Mouse (Mus musculus) layer of hippocampus, postnatal 14 days (tissue): ENCODE results near the gene Rab3b. TPM values are rescaled to one million over a fixed set of nuclear protein-coding genes. Genes with fewer than 3 reads are reported as not detected.
A peak's percentile ranks its signal among the peaks of the same experiment; 100 is the strongest.

Experiments
- DNase-seq, 2 experiments: peaks; one replicate each; pipeline ENCODE4 v3.0.0; 2021 to 2022; ENCODE audit warnings: low spot score in 2 of 2, mixed read lengths in 1 of 2
- long read RNA-seq, 2 experiments: library from polyadenylated mRNA; stranded (forward); transcript quantifications; one replicate each; pipeline ENCODE4 v2.0.0; 2021
- total RNA-seq, 2 experiments: library from RNA; stranded (reverse); gene quantifications; 2 replicates each; pipeline ENCODE4 v1.2.3; 2021

The Rab3b gene
- total RNA-seq = 10 to 100 TPM; 45.9 to 54.2 TPM
- long read RNA-seq, experiment 1, transcript Rab3b-202 (5 exons, 3,327 nt) = major isoform, 29 of 31 reads
- long read RNA-seq, experiment 1, partial matches to known transcripts = 2 of 31 reads
- long read RNA-seq, experiment 1, other reads (novel, unspliced or antisense) = 0 of 31 reads
- long read RNA-seq, experiment 2, transcript Rab3b-202 (5 exons, 3,327 nt) = major isoform, 38 of 43 reads
- long read RNA-seq, experiment 2, partial matches to known transcripts = 4 of 43 reads
- long read RNA-seq, experiment 2, other reads (novel, unspliced or antisense) = 1 of 43 reads

- peak; percentile 30 to 34 for DNase-seq
Observed at GRCm38 (mm10) chr4:108878963-108879822, at the start of gene Rab3b. Gene Rab3b, plus strand, starts transcription at chr4:108879063.

GRCm38 (mm10) chr4:108830698-108831097, 48.2 kb upstream of the Rab3b start:
- DNase-seq = no peak

- peak; percentile 82 to 94 for DNase-seq
Observed at GRCm38 (mm10) chr4:108832916-108833827, 45.7 kb upstream of the Rab3b start, which contains the start of gene Btf3l4. Gene Btf3l4, minus strand, starts transcription at chr4:108833614.

DNA sequence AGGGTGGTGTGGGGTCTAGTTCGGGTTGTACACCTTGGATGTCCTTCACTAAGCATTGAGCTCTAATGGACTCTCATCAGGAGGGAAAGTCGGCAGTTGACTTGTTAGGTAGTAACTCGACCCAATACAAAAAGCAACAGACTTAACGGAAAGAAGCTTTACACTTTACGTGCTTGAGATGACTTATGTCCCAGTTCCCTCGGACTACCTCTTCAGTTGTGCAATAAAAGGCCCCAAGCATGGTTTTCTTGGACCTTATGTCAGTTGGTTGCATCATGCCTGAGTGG, 45.1 kb upstream of the Rab3b start:
- DNase-seq = no peak

GRCm38 (mm10) chr4:108834115-108834970, 44.5 kb upstream of the Rab3b start, which contains the start of gene Txndc12:
Gene Txndc12, plus strand, starts transcription at chr4:108834601.
- DNase-seq = peak; percentile 81 to 90

- no peak for DNase-seq
Observed at GRCm38 (mm10) chr4:108834971-108835311, 43.9 kb upstream of the Rab3b start.

DNA sequence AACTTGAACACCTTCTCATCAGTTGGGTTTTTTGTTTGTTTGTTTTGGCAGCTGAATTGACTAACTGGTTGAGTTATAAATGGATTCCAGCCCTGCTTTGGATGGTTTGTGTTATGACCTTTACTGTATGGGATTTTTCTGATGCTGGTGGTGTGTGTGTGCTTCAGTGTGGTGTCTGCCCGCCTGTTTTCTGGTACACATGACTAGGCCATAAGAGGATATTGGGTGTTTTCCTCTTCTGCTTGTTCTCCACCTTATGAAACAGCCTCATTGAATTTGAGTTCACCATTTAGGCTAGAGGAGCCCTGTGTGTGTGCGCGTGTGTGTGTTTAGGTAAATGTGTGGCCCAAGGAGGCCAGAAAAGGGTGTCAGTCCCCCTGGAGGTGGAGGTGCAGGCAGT, 43.4 kb upstream of the Rab3b start:
- no peak for DNase-seq

- peak in 1 of 2 experiments; percentile 56 for DNase-seq
Observed at GRCm38 (mm10) chr4:108838031-108838430, 40.8 kb upstream of the Rab3b start.

DNA sequence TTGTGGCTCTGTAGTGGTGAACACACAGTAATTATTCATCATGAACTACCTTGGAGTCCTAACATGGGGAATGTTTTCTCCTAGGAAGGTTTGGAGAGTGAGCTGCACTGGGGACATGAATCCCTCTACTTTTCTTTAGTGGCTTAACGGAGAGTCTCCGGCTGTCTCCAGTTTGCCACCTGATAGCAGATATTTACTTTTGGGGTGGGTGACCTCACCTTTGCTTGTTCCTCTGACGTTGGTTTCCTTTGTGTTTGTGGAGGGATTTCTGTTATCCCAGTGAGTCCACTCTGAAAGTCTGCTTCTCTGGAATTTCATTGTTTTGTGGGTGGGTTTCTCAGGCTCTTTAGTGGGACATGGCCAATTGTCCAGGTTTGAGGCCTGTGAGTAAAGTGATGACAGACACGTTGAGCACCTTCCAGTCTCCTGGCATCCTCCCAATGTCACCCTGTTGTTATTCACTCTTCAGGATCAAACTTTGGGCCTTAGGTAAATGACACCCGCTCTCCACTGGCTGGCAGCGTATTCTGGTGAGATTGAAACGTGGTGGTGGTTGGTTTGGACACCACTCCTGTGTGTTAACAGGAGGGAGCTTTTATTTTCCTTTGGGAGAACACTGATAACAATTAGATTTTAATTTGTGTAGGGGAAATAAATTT, 36.8 kb upstream of the Rab3b start:
- DNase-seq = no peak

- no peak for DNase-seq
Observed at GRCm38 (mm10) chr4:108843336-108843735, 35.5 kb upstream of the Rab3b start.

DNA sequence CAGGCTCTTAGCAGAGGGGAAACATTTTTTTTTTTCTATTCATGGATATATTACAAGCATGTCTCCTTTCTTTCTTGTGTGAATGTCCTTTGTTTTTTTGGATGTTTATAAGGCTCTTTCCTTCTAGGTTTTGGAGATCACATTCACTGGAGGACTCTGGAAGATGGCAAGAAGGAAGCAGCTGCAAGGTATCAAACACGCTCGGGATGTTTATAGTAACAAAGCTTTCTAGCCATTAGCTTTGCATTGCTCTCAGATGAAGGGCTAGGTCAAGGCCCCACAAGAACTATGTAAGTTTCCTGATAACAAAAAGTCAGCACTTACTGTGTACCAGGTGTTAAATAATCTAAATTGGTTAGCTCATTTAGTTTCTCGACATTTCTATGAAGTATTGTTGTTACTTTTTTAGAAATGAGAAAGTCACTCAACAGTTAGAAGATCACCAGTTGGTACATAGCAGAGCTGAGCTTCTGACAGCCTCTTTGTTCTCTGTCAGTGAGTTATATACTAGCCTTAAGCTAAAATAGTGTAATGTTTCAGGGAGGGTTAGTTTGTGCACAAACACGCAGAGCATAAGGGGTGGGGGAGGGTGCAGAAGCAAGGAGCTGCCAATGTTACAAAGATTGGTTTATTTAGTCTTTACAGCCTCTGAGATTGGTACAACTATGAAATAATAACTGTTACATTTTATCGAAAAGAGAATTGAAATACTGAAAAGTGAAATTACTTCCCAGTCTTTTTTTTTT, 32.9 kb upstream of the Rab3b start:
- DNase-seq = no peak

DNA sequence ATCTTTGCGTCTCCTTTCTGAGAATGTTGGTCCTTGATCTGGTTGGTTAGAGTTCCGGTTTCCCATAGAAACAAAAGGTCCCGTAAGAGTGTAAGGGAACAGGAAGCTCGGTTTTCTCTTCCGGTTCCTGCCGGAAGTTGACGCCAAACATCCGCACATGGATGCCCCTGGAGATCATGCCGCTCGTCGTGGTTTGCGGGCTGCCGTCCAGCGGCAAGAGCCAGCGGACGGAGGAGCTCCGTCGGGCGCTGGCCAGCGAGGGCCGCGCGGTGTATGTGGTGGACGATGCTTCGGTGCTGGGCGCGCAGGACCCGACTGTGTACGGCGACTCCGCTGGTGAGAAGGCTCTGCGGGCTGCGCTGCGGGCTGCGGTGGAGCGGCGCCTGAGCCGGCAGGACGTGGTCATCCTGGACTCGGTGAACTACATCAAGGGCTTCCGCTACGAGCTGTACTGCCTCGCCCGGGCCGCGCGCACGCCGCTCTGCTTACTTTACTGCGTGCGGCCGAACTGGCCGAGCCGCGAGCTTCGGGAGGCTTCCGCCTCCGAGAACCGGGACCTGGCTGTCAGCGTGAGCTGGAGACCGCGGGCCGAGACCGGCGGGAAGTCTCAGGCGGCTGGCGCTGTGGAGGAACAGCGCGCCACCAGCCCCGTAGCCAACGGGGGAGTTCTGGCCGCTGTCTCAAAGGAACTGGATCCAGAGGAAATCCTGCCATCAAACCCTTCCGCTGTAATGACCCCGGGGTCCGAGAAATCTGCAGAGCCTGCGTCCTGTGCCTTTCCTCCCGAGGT, 31.0 kb upstream of the Rab3b start, which contains the start of gene Kti12:
Kti12 (plus strand) TSS at position 71 of the 790 bp plus-strand sequence.
- peak; percentile 79 to 91 for DNase-seq

- no peak for DNase-seq
Observed at GRCm38 (mm10) chr4:108848505-108848848, 30.4 kb upstream of the Rab3b start, which contains the start of gene A730015C16Rik. Gene A730015C16Rik, minus strand, starts transcription at chr4:108848619.

GRCm38 (mm10) chr4:108866806-108867205, 12.1 kb upstream of the Rab3b start:
- DNase-seq = no peak

- peak; percentile 83 to 94 for DNase-seq
Observed at GRCm38 (mm10) chr4:108869730-108870374, 9.0 kb upstream of the Rab3b start.

GRCm38 (mm10) chr4:108873746-108874145, 5.1 kb upstream of the Rab3b start:
- no peak for DNase-seq

DNA sequence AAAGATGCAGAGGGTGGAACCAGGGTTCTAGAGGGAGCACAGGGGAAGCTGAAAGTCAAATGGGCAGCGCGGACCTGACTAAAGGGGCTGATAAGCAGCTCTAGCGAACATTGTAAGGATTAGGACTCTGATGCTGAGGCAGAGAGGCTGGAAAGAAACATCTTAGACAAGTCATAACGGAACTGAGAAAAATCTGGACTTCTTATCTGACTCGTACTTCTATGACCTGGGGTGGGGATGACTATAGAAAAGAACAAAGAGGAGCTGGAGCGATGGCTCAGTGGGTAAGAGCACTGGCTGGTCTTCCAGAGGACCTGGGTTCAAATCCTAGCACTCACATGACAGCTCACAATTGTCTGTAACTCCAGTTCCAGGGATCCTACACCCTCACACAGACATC, 962 bp upstream of the Rab3b start:
- no peak for DNase-seq

GRCm38 (mm10) chr4:108883815-108884214, 5.0 kb downstream of the Rab3b start:
- no peak for DNase-seq
